In genomic region chr7:73322466-73323151, GRCm38 (mm10) we compare ENCODE assay signal across 28 mouse cellular contexts. TPM values are rescaled to one million over a fixed set of nuclear protein-coding genes. Genes with fewer than 3 reads are reported as not detected.
"Had no signal": no experiment of that assay in that cellular context is flagged by ENCODE, and none has a peak within 500 bp of the region (broad histone marks: within the 10 kb centered on the region; RNA-seq: fewer than 3 reads in every experiment).

No protein-coding gene starts in this region.

- H3K9ac ChIP-seq: limb, embryonic 15.5 days; liver, embryonic 12.5 days; liver, embryonic 15.5 days; lung, embryonic 15.5 days; midbrain, embryonic 12.5 days; neural tube, embryonic 13.5 days; stomach, embryonic 15.5 days had no signal

- H3K4me2 ChIP-seq: liver, embryonic 15.5 days; neural tube, embryonic 13.5 days had no signal

- H3K4me3 ChIP-seq: layer of hippocampus, adult 2 months; liver, embryonic 15.5 days; midbrain, embryonic 12.5 days; myocyte; neural tube, embryonic 13.5 days had no signal

- DNase-seq: kidney, adult 2 months; kidney, postnatal 25 days; layer of hippocampus, adult 9-11 months; layer of hippocampus, postnatal 36 days; lung, adult 18-20 months; lung, postnatal 14 days; lung, postnatal 4 days; retina, postnatal 1 day; right cerebral cortex, postnatal 25 days; spleen, adult 18-20 months; thymus, adult 2 months; thymus, postnatal 14 days had no signal

- H3K27me3 ChIP-seq: liver, embryonic 15.5 days; lung, embryonic 15.5 days; midbrain, embryonic 12.5 days; neural tube, embryonic 13.5 days; stomach, embryonic 15.5 days had no signal

- H3K4me1 ChIP-seq: liver, embryonic 12.5 days; liver, embryonic 15.5 days; midbrain, embryonic 12.5 days had no signal

- ATAC-seq: intestine, postnatal 0 days; liver, embryonic 12.5 days; midbrain, embryonic 16.5 days had no signal

- H3K36me3 ChIP-seq: limb, embryonic 15.5 days; liver, embryonic 12.5 days; liver, embryonic 15.5 days; lung, embryonic 15.5 days; midbrain, embryonic 12.5 days; neural tube, embryonic 13.5 days; stomach, embryonic 15.5 days had no signal

- H3K9me3 ChIP-seq: limb, embryonic 15.5 days; liver, embryonic 12.5 days; liver, embryonic 15.5 days; lung, embryonic 15.5 days; neural tube, embryonic 13.5 days; stomach, embryonic 15.5 days had no signal

- H3K27ac ChIP-seq: kidney, postnatal 0 days; layer of hippocampus, adult 2 months; limb, embryonic 15.5 days; liver, embryonic 12.5 days; liver, embryonic 15.5 days; lung, embryonic 15.5 days; midbrain, embryonic 12.5 days; neural tube, embryonic 13.5 days; stomach, embryonic 15.5 days had no signal

RNA-seq across cellular contexts. Expression of gene Rgma, which starts 52.7 kb away (rescaled TPM):
- total RNA-seq: megakaryocyte progenitor cell, adult 5-6 weeks; megakaryocyte-erythroid progenitor cell, adult 5-6 weeks; monocyte, adult 5-6 weeks; neutrophil, adult 5-6 weeks had no signal
